Mouse (Mus musculus) midbrain, embryonic 16.5 days (tissue): ENCODE measurements at regions not wholly inside any gene's neighbourhood (a gene's known extent, or its start where the extent isn't known, plus 50 kb on each side); places are given as distances from the start of the nearest gene placed in this dataset.

Source experiments
- ATAC-seq: fragments of 200-750 bp; cut with Nextera tagmentation; 2 replicates; pipeline ENCODE4 v1.8.0; 2017; ENCODE audit warnings: moderate TSS enrichment
- H3K27ac ChIP-seq: fragments of 300-500 bp; sonication (generic); 2 replicates; pipeline ENCODE4 v1.5.1; 2014; ENCODE audit warnings: mild to moderate bottlenecking, low read length, mixed read lengths
- H3K27me3 ChIP-seq: fragments of 300-500 bp; sonication (generic); 2 replicates; pipeline ENCODE4 v1.6.1; 2014; ENCODE audit warnings: low read depth, low read length, mixed read lengths; ENCODE audit not compliant: control insufficient read depth, insufficient read depth
- H3K36me3 ChIP-seq: fragments of 300-500 bp; sonication (generic); 2 replicates; pipeline ENCODE4 v1.6.1; 2014; ENCODE audit warnings: mild to moderate bottlenecking, low read length, moderate library complexity, mixed read lengths; ENCODE audit not compliant: control insufficient read depth, insufficient read depth
- H3K4me1 ChIP-seq: fragments of 300-500 bp; sonication (generic); 2 replicates; pipeline ENCODE4 v1.6.1; 2014; ENCODE audit warnings: mild to moderate bottlenecking, low read length, mixed read lengths; ENCODE audit not compliant: control insufficient read depth, insufficient read depth
- H3K4me2 ChIP-seq: fragments of 300-500 bp; sonication (generic); 2 replicates; pipeline ENCODE4 v1.6.1; 2014; ENCODE audit warnings: mild to moderate bottlenecking, low read length, mixed read lengths
- H3K4me3 ChIP-seq: fragments of 300-500 bp; sonication (generic); 2 replicates; pipeline ENCODE4 v1.5.1; 2014; ENCODE audit warnings: low read depth, mild to moderate bottlenecking, low read length, moderate library complexity, mixed read lengths
- H3K9ac ChIP-seq: fragments of 300-500 bp; sonication (generic); 2 replicates; pipeline ENCODE4 v1.6.1; 2014; ENCODE audit warnings: low read depth, low read length, mixed read lengths
- H3K9me3 ChIP-seq: fragments of 300-500 bp; sonication (generic); replicated peaks from 2 replicates; pipeline ENCODE4 v1.6.1; 2014; ENCODE audit warnings: mild to moderate bottlenecking, low read length, mixed read lengths; ENCODE audit not compliant: control insufficient read depth, poor library complexity, severe bottlenecking
- WGBS: fragments of 180-500 bp; shearing (Covaris S2); extraction: QIAGEN DNeasy Blood & Tissue Kit; methylation state at CpG from one replicate; pipeline ENCODE4 v1.1.7; 2014; 5-methylcytosine and 5-hydroxymethylcytosine counted together

DNA sequence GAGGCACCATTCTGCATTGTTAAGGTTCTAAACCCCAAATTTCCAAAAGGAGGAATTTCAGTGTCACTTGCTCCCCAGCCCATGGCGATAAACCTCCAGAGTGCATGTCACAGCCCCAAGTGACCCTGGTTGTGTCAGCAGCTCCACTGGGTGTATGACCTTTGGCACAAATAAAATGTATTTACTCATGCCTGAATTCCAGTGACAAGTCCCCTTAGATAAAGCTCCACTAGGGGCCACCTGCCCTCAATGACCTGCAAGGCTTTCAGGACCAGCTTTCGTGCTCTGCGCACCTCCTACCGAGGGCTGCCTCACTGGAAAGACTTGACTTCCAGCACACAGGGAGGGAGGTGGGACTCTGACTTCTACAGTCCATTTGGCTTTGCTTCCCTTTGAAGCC, 262.6 kb downstream of the Cog6 start:
- no peaks in the 10 kb centered on the region for H3K9me3 ChIP-seq

GRCm38 (mm10) chr3:52746917-52747316, 270.1 kb downstream of the Cog6 start:
- no peak for ATAC-seq
- Histone ChIP-seq H3K4me1 (no peaks in the 10 kb centered on the region), H3K4me2 (no peak overlapping the region), H3K9me3 (no peaks in the 10 kb centered on the region), H3K27me3 (no peaks in the 10 kb centered on the region), H3K27ac (no peak overlapping the region), H3K9ac (no peak overlapping the region), H3K4me3 (no peak overlapping the region), H3K36me3 (no peaks in the 10 kb centered on the region)
- WGBS, result 60% methylated on average over 3 of the region's 3 CpGs

More for the DNA sequence above, 262.6 kb downstream of the Cog6 start:
- no peak overlapping the region for H3K9ac ChIP-seq
- ATAC-seq, result no peak
- 44% methylated on average over 4 of the region's 4 CpGs for WGBS
- no peaks in the 10 kb centered on the region for H3K27me3 ChIP-seq
- H3K36me3 ChIP-seq, result no peaks in the 10 kb centered on the region
- H3K27ac ChIP-seq, result no peak overlapping the region
- no peak overlapping the region for H3K4me3 ChIP-seq
- no peaks in the 10 kb centered on the region for H3K4me1 ChIP-seq
- H3K4me2 ChIP-seq, result no peak overlapping the region

DNA sequence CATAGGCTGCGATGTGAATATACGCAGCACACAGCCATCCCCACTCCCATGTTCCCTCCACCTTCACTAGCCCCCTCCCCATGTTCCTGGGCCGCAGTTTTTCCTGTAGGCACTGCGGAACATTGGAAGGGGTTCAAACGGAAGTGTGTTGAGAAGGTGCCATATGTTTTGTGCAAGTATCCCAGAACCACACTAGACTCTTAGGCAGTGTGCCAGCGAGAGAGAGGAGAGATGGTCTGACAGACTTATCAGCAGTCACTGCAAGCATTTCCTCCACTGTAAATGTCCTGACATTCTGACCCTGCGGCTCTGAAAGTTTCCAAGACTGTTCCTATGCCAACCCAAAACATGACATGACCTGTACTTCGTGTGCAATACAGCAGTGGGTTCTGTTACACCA, 272.7 kb downstream of the Cog6 start:
- Histone ChIP-seq H3K36me3 (no peaks in the 10 kb centered on the region), H3K4me2 (no peak overlapping the region), H3K4me3 (no peak overlapping the region), H3K4me1 (no peaks in the 10 kb centered on the region), H3K27me3 (no peaks in the 10 kb centered on the region), H3K9ac (no peak overlapping the region), H3K27ac (no peak overlapping the region), H3K9me3 (no peaks in the 10 kb centered on the region)
- 84% methylated on average over 8 of the region's 8 CpGs for WGBS
- no peak for ATAC-seq

DNA sequence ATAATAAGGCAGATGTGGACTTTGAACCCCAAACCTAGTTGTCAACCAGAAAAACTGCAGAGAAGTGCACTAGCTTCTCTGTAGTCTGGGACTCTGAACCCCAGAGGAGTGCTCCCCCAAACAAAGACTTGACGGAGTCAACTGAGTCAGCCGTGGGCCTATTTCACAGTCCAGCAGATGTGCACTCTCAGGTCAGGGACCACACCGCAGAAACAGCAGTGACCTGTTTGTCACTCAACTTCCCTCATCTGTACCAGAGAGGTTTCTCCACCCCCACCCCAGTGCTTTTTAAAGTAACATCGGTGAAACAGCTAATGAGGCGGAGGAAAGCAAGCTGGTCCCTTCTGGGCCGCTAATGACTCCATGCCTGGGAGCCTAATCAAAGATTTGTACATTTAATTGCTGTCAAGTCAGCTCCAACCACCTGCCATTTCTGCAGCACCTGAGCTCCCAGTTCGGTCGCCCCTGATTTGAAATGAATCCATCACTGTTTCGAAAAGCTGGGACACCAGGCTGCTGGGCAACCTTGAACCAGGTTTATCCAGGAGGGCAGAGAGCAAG, 276.5 kb downstream of the Cog6 start:
- H3K4me1 ChIP-seq, result no peaks in the 10 kb centered on the region
- no peaks in the 10 kb centered on the region for H3K27me3 ChIP-seq
- H3K9ac ChIP-seq, result no peak overlapping the region
- H3K4me2 ChIP-seq, result no peak overlapping the region
- no peak overlapping the region for H3K27ac ChIP-seq
- H3K4me3 ChIP-seq, result no peak overlapping the region
- no peak for ATAC-seq
- no peaks in the 10 kb centered on the region for H3K9me3 ChIP-seq
- WGBS, result 56% methylated on average over 9 of the region's 9 CpGs
- H3K36me3 ChIP-seq, result no peaks in the 10 kb centered on the region

DNA sequence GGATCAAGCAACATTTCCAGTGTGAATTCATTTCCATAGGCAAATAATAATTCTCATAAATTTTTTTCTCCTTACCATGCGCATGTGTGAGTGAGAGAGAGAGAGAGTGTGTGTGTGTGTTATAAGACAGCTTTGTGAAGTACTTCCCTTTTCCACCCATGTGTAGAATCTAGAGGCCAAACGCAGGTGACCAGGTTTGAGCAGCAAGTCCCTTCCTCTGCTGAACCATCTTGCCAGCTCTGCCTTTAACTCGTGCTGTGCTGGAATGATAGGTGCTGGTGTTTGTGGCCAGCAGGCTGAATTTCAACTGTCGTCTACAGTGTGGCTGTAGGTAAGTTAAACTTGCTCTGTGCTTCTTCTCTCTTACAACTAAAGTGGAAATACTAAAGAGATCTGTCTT, 277.5 kb downstream of the Cog6 start:
- 68% methylated on average over 4 of the region's 4 CpGs for WGBS
- no peak overlapping the region for H3K4me2 ChIP-seq
- no peak overlapping the region for H3K27ac ChIP-seq
- no peaks in the 10 kb centered on the region for H3K4me1 ChIP-seq
- no peak overlapping the region for H3K4me3 ChIP-seq
- no peaks in the 10 kb centered on the region for H3K36me3 ChIP-seq
- no peaks in the 10 kb centered on the region for H3K27me3 ChIP-seq
- no peak for ATAC-seq
- H3K9me3 ChIP-seq, result no peaks in the 10 kb centered on the region
- H3K9ac ChIP-seq, result no peak overlapping the region

DNA sequence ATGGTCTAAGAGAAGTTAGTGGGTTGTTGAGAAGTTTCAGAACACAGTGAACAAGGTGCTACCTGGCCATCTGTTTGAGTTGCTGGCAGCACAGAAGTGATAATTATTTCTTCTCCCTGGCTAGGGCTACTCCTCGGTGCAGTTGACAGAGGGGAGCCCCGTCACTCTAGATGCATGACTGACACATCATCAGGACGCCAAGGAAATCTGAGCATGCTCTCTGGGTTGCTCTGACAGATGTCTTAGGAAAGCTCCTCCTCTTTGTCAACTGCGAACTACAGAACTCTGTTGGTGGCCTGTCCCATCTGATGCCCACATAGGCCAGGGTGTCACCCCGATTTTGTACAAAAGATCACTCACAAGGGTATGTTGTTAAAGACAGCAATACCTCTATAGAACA, 278.7 kb downstream of the Cog6 start:
- 61% methylated on average over 5 of the region's 5 CpGs for WGBS

GRCm38 (mm10) chr3:52735939-52736338, 281.1 kb downstream of the Cog6 start:
- no peaks in the 10 kb centered on the region for H3K27me3 ChIP-seq
- no peaks in the 10 kb centered on the region for H3K36me3 ChIP-seq
- H3K4me2 ChIP-seq, result no peak overlapping the region
- no peak overlapping the region for H3K9ac ChIP-seq
- no peaks in the 10 kb centered on the region for H3K4me1 ChIP-seq
- H3K9me3 ChIP-seq, result no peaks in the 10 kb centered on the region
- H3K4me3 ChIP-seq, result no peak overlapping the region
- no peak overlapping the region for H3K27ac ChIP-seq
- no peak for ATAC-seq
- WGBS, result 97% methylated on average over 7 of the region's 7 CpGs

More for the DNA sequence above, 278.7 kb downstream of the Cog6 start:
- no peak for ATAC-seq
- H3K9me3 ChIP-seq, result no peaks in the 10 kb centered on the region
- H3K4me2 ChIP-seq, result no peak overlapping the region
- no peak overlapping the region for H3K27ac ChIP-seq
- H3K9ac ChIP-seq, result no peak overlapping the region
- H3K4me1 ChIP-seq, result no peaks in the 10 kb centered on the region
- H3K4me3 ChIP-seq, result no peak overlapping the region
- H3K36me3 ChIP-seq, result no peaks in the 10 kb centered on the region
- H3K27me3 ChIP-seq, result no peaks in the 10 kb centered on the region

DNA sequence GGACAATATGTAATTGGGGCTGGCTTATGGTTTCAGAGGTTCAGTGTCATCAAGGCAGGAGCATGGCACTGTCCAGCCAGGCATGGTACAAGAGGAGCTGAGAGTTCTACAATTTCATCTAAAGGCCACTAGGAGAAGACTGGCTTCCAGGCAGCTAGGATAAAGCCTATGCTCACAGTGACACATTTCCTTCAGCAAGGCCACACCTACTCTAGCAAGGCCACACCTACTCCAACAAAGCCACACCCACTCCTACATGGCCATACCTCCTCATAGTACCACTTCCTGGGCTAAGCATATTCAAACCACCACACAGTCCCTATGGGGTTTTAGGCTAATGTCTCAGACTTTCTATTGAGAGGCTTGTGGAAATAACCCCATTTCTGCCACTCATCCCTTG, 285.1 kb downstream of the Cog6 start:
- Histone ChIP-seq H3K27me3 (no peaks in the 10 kb centered on the region), H3K9me3 (no peaks in the 10 kb centered on the region), H3K4me1 (no peaks in the 10 kb centered on the region), H3K4me3 (no peak overlapping the region), H3K9ac (no peak overlapping the region), H3K36me3 (no peaks in the 10 kb centered on the region), H3K27ac (no peak overlapping the region), H3K4me2 (no peak overlapping the region)
- ATAC-seq, result no peak

DNA sequence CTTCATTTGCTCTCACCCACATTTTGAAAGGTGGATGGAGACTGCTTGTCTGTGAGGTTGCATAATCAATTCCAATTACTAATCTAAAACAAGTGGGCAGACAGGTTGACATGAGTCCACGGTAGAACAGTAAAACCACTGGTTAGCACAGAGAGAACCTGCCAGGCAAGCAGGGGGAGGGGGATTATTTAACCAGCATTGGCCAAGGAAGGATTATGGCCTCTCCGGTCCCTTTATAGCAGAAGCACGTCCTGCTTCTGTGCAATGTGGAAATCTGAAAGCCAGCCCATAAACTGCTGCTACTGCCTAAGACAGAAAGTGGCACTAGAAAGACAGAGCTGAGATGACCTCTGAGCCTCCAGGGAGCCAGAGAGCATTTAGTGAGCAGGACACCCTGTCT, 285.5 kb downstream of the Cog6 start:
- ATAC-seq, result no peak
- WGBS, result 83% methylated on average over 3 of the region's 3 CpGs
- H3K4me1 ChIP-seq, result no peaks in the 10 kb centered on the region
- no peak overlapping the region for H3K4me3 ChIP-seq
- no peaks in the 10 kb centered on the region for H3K9me3 ChIP-seq
- H3K36me3 ChIP-seq, result no peaks in the 10 kb centered on the region
- no peak overlapping the region for H3K9ac ChIP-seq
- H3K27ac ChIP-seq, result no peak overlapping the region
- H3K4me2 ChIP-seq, result no peak overlapping the region
- H3K27me3 ChIP-seq, result no peaks in the 10 kb centered on the region

DNA sequence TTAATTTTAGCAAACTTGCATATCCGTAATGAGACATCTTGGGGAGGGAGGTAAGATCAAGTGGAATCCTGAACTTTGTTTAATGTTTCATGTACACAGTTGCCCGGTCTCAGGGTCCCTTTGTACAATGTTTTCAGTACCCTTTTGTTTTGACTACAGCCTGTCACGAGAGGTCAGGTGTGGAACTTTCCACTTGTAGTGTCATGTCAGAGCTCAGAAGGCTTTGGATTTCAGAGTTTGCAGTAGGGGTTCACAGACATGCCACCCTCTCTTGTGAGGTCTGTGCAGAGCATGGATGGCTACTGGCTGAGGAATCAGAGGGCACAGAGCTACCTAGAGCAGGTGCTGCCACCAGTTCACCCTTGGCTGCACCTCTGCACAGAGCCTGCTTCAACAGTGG, 287.3 kb downstream of the Cog6 start:
- no peaks in the 10 kb centered on the region for H3K4me1 ChIP-seq
- no peak for ATAC-seq
- no peaks in the 10 kb centered on the region for H3K9me3 ChIP-seq
- no peak overlapping the region for H3K4me3 ChIP-seq
- no peak overlapping the region for H3K27ac ChIP-seq
- H3K36me3 ChIP-seq, result no peaks in the 10 kb centered on the region
- no peak overlapping the region for H3K4me2 ChIP-seq
- H3K9ac ChIP-seq, result no peak overlapping the region
- H3K27me3 ChIP-seq, result no peaks in the 10 kb centered on the region
- 86% methylated on average over 3 of the region's 3 CpGs for WGBS
